Mouse (Mus musculus) embryonic fibroblast, embryonic 13.5 days (primary cell): ENCODE results near the gene Hist1h2bl.

Source experiments
- CTCF ChIP-seq: IDR thresholded peaks from 2 replicates; pipeline ENCODE4 v1.5.1; 2011; ENCODE audit warnings: mild to moderate bottlenecking, control low read depth, low read length, moderate library complexity, borderline replicate concordance; ENCODE audit not compliant: insufficient read depth
- POLR2A ChIP-seq: IDR thresholded peaks from 2 replicates; pipeline ENCODE4 v1.6.1; 2011; ENCODE audit warnings: low read depth, mild to moderate bottlenecking, control low read depth, low read length, moderate library complexity

DNA sequence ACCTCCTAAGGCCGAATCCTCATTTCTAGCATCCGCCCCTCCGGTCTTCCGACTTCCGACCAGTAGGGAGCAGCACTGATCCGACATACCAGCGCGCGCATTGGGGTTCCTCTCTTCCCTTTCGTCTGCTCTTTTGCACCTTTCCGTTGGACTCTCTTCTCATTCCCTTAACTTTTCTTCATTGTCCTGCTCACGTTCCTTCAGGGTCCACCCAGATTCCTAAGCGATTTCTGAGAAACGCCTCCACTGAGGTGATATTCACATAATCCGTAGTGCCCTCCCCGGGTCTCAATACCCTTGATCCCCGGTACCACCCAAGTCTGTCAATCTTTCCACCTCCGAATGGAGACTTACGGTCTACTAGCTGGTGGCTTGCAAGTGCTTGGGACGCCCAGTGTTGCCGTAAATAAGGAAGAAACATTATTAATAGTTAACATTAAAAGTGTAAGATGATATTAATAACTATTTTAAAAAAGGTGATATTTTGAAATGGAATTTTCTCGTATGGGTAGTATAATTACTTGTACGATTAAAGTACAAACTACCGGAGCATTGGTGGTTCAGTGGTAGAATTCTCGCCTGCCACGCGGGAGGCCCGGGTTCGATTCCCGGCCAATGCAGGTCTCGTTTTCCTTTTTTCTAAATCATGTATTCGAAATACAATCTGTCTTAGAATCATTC, 5.8 kb downstream of the Hist1h2bl start:
- TF ChIP-seq CTCF: peak; percentile 55; the same call in 1 of the 2 replicates
- peak; percentile 66 for TF ChIP-seq POLR2A
